ENCODE assay signal across 8 mouse cellular contexts in genomic region chr17:56716655-56717362, GRCm38 (mm10). TPM values are rescaled to one million over a fixed set of nuclear protein-coding genes. Genes with fewer than 3 reads are reported as not detected.
DNase-seq lines count a peak whose midpoint lies in the region; ATAC-seq and TF ChIP-seq lines count a peak whose summit lies in the region.

No protein-coding gene starts in this region.

- peak overlapping the region; percentile 78 for H3K4me3 ChIP-seq in hindbrain, embryonic 10.5 days
- peak overlapping the region; percentile 85 for H3K4me3 ChIP-seq in lung, postnatal 0 days (ENCODE audit: low read depth, low read length)

- peak overlapping the region; percentile 20; the same call in 1 of the 2 replicates for H3K9ac ChIP-seq in lung, postnatal 0 days (replicated peaks; ENCODE audit: low read depth)

- peaks cover 31% of the 10 kb centered on the region for H3K36me3 ChIP-seq in hindbrain, embryonic 10.5 days
- peaks cover 6% of the 10 kb centered on the region for H3K36me3 ChIP-seq in lung, postnatal 0 days (ENCODE audit: insufficient read depth, low read length)

- peak overlapping the region; percentile 81 for H3K4me2 ChIP-seq in lung, postnatal 0 days (replicated peaks; ENCODE audit: low read depth, low read length)

- H3K4me1 ChIP-seq in hindbrain, embryonic 10.5 days (replicated peaks), result peaks cover 34% of the 10 kb centered on the region
- H3K4me1 ChIP-seq in lung, postnatal 0 days (ENCODE audit: insufficient read depth, low read depth, low read length), result peaks cover 12% of the 10 kb centered on the region; the same call in 1 of the 2 replicates

- no peak for TF ChIP-seq EP300 in lung, postnatal 0 days (IDR thresholded peaks at IDR 0.05)

- WGBS in hindbrain, embryonic 10.5 days, result under 1% methylated on average over 55 of the region's 55 CpGs
- WGBS in lung, postnatal 0 days, result under 1% methylated on average over 27 of the region's 55 CpGs

- H3K9me3 ChIP-seq in hindbrain, embryonic 10.5 days, result no peaks in the 10 kb centered on the region
- H3K9me3 ChIP-seq in lung, postnatal 0 days (ENCODE audit: low read length), result no peaks in the 10 kb centered on the region

- H3K27ac ChIP-seq in hindbrain, embryonic 10.5 days, result peak overlapping the region; percentile 94
- peak overlapping the region; percentile 62 for H3K27ac ChIP-seq in lung, postnatal 0 days (ENCODE audit: low read length)

- DNase-seq in MN1 (ENCODE audit: low spot score), result peak; percentile 100
- peak; percentile 98 for DNase-seq in cerebellum, adult 9-10 months
- DNase-seq in hindbrain, embryonic 10.5 days (ENCODE audit: low spot score), result peak; percentile 99
- peak; percentile 99 for DNase-seq in layer of hippocampus, adult 9-11 months
- peak; percentile 99 for DNase-seq in lung, postnatal 0 days (ENCODE audit: low spot score)
- peak; percentile 96 for DNase-seq in ovary, postnatal 14 days (ENCODE audit: low spot score)
- DNase-seq in thymus, postnatal 14 days, result peak; percentile 98

- peak; percentile 84 for ATAC-seq in frontal cortex, adult (ENCODE audit: low TSS enrichment)
- peak; percentile 92 for ATAC-seq in lung, postnatal 0 days

- no peak for TF ChIP-seq CTCF in lung, postnatal 0 days (IDR thresholded peaks at IDR 0.05)

- no peaks in the 10 kb centered on the region for H3K27me3 ChIP-seq in hindbrain, embryonic 10.5 days (ENCODE audit: insufficient read depth, poor library complexity, severe bottlenecking)
- H3K27me3 ChIP-seq in lung, postnatal 0 days (replicated peaks; ENCODE audit: insufficient read depth, low read length), result no peaks in the 10 kb centered on the region

RNA-seq across cellular contexts. Expression of gene Ndufa11, which starts 0.8 kb away (rescaled TPM):
- 398 and 446 TPM in 2 replicates for polyA plus RNA-seq in hindbrain, embryonic 10.5 days (2016; fragmentation: Nextera tagmentation; extraction: Ambion mirVana)
- 380 and 426 TPM in 2 replicates for polyA plus RNA-seq in lung, postnatal 0 days (2015; fragmentation: Nextera tagmentation; extraction: Ambion mirVana)

RNA-seq across cellular contexts. Expression of gene Vmac, which starts 1.0 kb away (rescaled TPM):
- 12.7 and 18.6 TPM in 2 replicates for polyA plus RNA-seq in hindbrain, embryonic 10.5 days (2016; fragmentation: Nextera tagmentation; extraction: Ambion mirVana)
- polyA plus RNA-seq in lung, postnatal 0 days (2015; fragmentation: Nextera tagmentation; extraction: Ambion mirVana), result 17.2 and 17.5 TPM in 2 replicates

RNA-seq across cellular contexts. Expression of gene Nrtn, which starts 40.5 kb away (rescaled TPM):
- 4.4 and 5.1 TPM in 2 replicates for polyA plus RNA-seq in hindbrain, embryonic 10.5 days (2016; fragmentation: Nextera tagmentation; extraction: Ambion mirVana)
- 10.5 and 10.7 TPM in 2 replicates for polyA plus RNA-seq in lung, postnatal 0 days (2015; fragmentation: Nextera tagmentation; extraction: Ambion mirVana)

RNA-seq across cellular contexts. Expression of gene Ranbp3, which starts 43.7 kb away (rescaled TPM):
- polyA plus RNA-seq in hindbrain, embryonic 10.5 days (2016; fragmentation: Nextera tagmentation; extraction: Ambion mirVana), result 130 and 139 TPM in 2 replicates
- polyA plus RNA-seq in lung, postnatal 0 days (2015; fragmentation: Nextera tagmentation; extraction: Ambion mirVana), result 42.6 and 44.8 TPM in 2 replicates

RNA-seq across cellular contexts. Expression of gene Dus3l, which starts 47.7 kb away (rescaled TPM):
- 44.1 and 47.6 TPM in 2 replicates for polyA plus RNA-seq in hindbrain, embryonic 10.5 days (2016; fragmentation: Nextera tagmentation; extraction: Ambion mirVana)
- 26.3 and 29.7 TPM in 2 replicates for polyA plus RNA-seq in lung, postnatal 0 days (2015; fragmentation: Nextera tagmentation; extraction: Ambion mirVana)

Comparison
In these comparisons a context has a peak if more than half of its experiments do, and no peak if none do; other contexts are left out.
1. Peak in every context shown above with its lines: DNase-seq, ATAC-seq, H3K4me3 ChIP-seq and H3K27ac ChIP-seq.